Mouse (Mus musculus) thymus, adult 2 months (tissue): ENCODE data around the gene Fam161a. TPM values are rescaled to one million over a fixed set of nuclear protein-coding genes. Genes with fewer than 3 reads are reported as not detected.
"Not testable (repeated sequence)": the region's sequence is repeated elsewhere in the genome, so short reads cannot be mapped to it uniquely, and the experiment has no call there.

Experiments used
- DNase-seq: peaks from one replicate; pipeline ENCODE4 v3.0.0; 2021
- H3K27ac ChIP-seq: fragments of 200-500 bp; 2 replicates; pipeline ENCODE4 v1.5.1; 2012; ENCODE audit warnings: low read length, control low read depth; ENCODE audit not compliant: control insufficient read depth, insufficient read depth
- H3K27me3 ChIP-seq: fragments of 200-500 bp; 2 replicates; pipeline ENCODE4 v1.6.1; 2012; ENCODE audit warnings: mild to moderate bottlenecking, low read length, moderate library complexity, mixed read lengths; ENCODE audit not compliant: control insufficient read depth, insufficient read depth
- H3K36me3 ChIP-seq: fragments of 200-500 bp; 2 replicates; pipeline ENCODE4 v1.6.1; 2012; ENCODE audit warnings: mild to moderate bottlenecking, low read length, moderate library complexity; ENCODE audit not compliant: control insufficient read depth, insufficient read depth
- H3K4me1 ChIP-seq: fragments of 200-500 bp; replicated peaks from 2 replicates; pipeline ENCODE4 v1.6.1; 2012; ENCODE audit warnings: low read length; ENCODE audit not compliant: control insufficient read depth, insufficient read depth
- H3K4me3 ChIP-seq: fragments of 200-500 bp; 2 replicates; pipeline ENCODE4 v1.5.1; 2012; ENCODE audit warnings: mild to moderate bottlenecking, low read length, control low read depth, moderate library complexity; ENCODE audit not compliant: control insufficient read depth, insufficient read depth
- CTCF ChIP-seq: fragments of 200-500 bp; IDR thresholded peaks from 2 replicates; pipeline ENCODE4 v1.5.1; 2012; ENCODE audit warnings: mild to moderate bottlenecking, control low read depth, low read length, moderate library complexity, borderline replicate concordance; ENCODE audit not compliant: control insufficient read depth, poor library complexity, insufficient read depth; ENCODE audit errors: extremely low read depth
- POLR2A ChIP-seq: fragments of 200-500 bp; IDR thresholded peaks from 2 replicates; pipeline ENCODE4 v1.6.1; 2012; ENCODE audit warnings: mild to moderate bottlenecking, low read length, control low read depth, moderate library complexity; ENCODE audit not compliant: control insufficient read depth, poor library complexity, insufficient read depth; ENCODE audit errors: extremely low read depth
- WGBS: fragments of 180-500 bp; shearing (Covaris S2); methylation state at CpG from one replicate; pipeline ENCODE4 v1.1.7; 2018; 5-methylcytosine and 5-hydroxymethylcytosine counted together
- polyA plus RNA-seq: library from polyadenylated mRNA; depleted of rRNA; stranded (reverse); fragments of >200 nt; gene quantifications from 2 replicates; pipeline ENCODE4 v1.2.3, GENCODE M21; 2012; rRNA removed

The Fam161a gene
- polyA plus RNA-seq, 1 experiment, result 0.66 TPM

DNA sequence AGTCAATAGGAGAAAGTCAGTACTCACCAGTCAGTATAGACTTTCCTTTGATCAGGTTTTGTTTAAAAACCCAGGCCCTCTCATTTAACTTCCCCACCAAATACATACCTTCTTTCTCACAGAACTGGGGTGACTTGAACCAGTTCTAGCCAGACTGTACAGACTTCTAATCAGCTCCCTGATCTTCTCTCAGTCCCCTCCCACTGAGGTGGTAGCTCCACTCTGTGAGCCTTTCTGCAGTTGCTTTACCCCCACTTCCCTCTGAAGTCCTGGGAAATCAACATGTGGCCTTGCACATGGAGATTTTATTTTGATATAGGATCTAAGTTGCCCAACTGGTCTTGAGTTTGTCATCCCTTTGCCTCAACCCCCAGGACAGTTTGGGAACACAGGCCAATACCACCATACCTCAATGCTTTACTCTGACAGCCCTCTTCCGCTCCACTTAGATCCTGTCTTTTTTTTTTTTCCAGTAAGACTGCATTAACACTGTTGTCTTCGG is 57.9 kb downstream of the Fam161a start:
- Histone ChIP-seq H3K4me3 (no peak overlapping the region), H3K4me1 (peaks cover 5% of the 10 kb centered on the region), H3K36me3 (no peaks in the 10 kb centered on the region), H3K27me3 (no peaks in the 10 kb centered on the region), H3K27ac (no peak overlapping the region)
- TF ChIP-seq CTCF (no peak), POLR2A (no peak)
- WGBS, result 90% methylated on average over 2 of the region's 2 CpGs
- no peak for DNase-seq

DNA sequence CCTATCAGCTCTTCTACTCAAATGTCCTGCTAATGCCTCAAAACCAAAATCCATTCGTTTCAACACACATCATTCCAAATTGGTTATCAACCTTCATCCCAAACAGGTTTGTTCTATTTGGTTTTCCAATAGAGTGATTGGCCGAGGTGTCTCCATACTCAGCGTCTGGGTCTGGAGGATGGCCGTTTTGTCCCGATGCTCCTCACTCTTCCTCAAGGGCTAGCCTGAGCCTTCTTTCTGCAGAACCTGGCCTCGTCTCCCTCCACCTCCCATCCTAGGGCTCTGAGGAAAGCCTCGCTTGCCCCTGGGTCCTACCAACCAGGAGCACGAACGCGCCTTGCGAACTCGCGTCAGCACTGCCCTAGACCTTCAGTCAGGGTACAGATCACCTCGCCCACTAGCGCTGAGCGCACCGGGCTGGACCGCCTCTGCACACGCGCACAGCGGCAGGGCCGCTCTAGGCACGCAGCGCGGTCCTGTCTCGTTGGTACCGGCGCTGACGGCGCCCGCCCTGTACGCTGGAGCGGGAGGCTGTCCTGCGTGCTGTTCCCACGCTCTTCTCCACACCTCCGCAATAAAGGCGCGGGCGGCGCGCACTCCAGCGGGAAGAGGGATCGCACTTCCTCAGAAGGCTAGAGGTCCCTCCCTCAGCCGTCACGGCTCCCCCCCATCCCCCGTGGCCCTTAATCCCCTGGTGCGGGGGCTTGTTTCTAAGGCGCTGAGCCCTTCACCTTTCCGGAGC is 60.2 kb downstream of the Fam161a start:
- H3K36me3 ChIP-seq, result no peaks in the 10 kb centered on the region
- H3K27ac ChIP-seq, result no peak overlapping the region
- TF ChIP-seq POLR2A, result peak; percentile 23; the same call in 1 of the 2 replicates
- TF ChIP-seq CTCF, result peak; percentile 48; the same call in 1 of the 2 replicates
- no peaks in the 10 kb centered on the region for H3K27me3 ChIP-seq
- H3K4me3 ChIP-seq, result peak overlapping the region; percentile 65
- 2% methylated on average over 49 of the region's 49 CpGs for WGBS
- peak; percentile 70 for DNase-seq
- H3K4me1 ChIP-seq, result peaks cover 5% of the 10 kb centered on the region

DNA sequence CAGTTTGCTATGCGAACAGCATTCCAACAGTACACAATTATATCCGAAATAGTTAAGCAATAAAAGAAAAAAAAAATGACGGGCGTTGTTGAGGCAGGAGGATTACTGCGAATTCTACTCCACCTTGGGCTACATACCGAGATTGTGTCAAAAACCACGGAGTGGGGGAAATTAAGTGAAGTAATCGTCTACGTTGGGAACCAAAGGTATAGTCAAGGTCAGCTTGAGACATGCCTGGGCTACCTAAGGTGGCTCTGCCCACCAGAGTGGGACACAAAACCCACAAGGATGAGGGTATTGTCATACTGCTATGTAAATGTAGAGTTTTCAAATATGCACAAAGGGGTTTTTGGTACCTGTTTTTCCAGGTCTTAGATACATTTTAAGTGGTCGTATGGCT is 60.9 kb downstream of the Fam161a start:
- H3K27ac ChIP-seq, result no peak overlapping the region
- peak overlapping the region; percentile 65 for H3K4me3 ChIP-seq
- 10% methylated on average over 10 of the region's 10 CpGs for WGBS
- H3K27me3 ChIP-seq, result no peaks in the 10 kb centered on the region
- no peaks in the 10 kb centered on the region for H3K36me3 ChIP-seq
- peaks cover 5% of the 10 kb centered on the region for H3K4me1 ChIP-seq
- TF ChIP-seq POLR2A (no peak), CTCF (no peak)
- no peak for DNase-seq

- H3K36me3 ChIP-seq, result not testable (repeated sequence)
These were observed 61.7 kb downstream of the Fam161a start for GRCm38 (mm10) chr11:23068986-23069385.

DNA sequence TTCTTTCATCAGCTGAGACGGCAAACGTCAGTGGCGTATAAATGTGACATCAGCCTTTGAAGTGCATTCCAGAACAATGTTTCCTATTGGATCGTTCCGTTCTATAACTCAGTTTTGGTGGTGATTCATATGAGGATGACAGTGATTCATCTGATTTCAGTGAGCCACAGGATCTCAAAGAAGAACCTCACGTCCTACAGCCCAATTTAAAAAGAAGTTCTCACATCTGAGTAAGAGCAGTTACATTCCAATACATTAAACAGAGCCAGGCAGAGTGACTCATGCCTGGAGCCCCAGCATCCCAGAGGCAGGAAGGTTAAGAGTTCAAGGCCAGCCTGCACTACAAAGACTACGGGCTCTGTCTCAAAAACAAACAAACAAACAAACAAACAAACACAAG is 67.5 kb downstream of the Fam161a start:
- no peak overlapping the region for H3K27ac ChIP-seq
- no peak for DNase-seq
- no peaks in the 10 kb centered on the region for H3K27me3 ChIP-seq
- TF ChIP-seq CTCF, result no peak
- TF ChIP-seq POLR2A, result no peak
- no peak overlapping the region for H3K4me3 ChIP-seq
- 90% methylated on average over 7 of the region's 7 CpGs for WGBS
- no peaks in the 10 kb centered on the region for H3K36me3 ChIP-seq
- H3K4me1 ChIP-seq, result no peaks in the 10 kb centered on the region

More at GRCm38 (mm10) chr11:23068986-23069385, 61.7 kb downstream of the Fam161a start:
- H3K27me3 ChIP-seq, DNase-seq, H3K4me3 ChIP-seq, H3K27ac ChIP-seq, H3K4me1 ChIP-seq: not testable (repeated sequence)
- WGBS, result 95% methylated on average over 9 of the region's 9 CpGs

- H3K27me3 ChIP-seq, result no peaks in the 10 kb centered on the region
- no peaks in the 10 kb centered on the region for H3K36me3 ChIP-seq
- TF ChIP-seq POLR2A (no peak), CTCF (no peak)
- 100% methylated on average over 1 of the region's 1 CpGs for WGBS
- DNase-seq, result no peak
- no peak overlapping the region for H3K27ac ChIP-seq
- H3K4me3 ChIP-seq, result no peak overlapping the region
- no peaks in the 10 kb centered on the region for H3K4me1 ChIP-seq
These were observed 71.2 kb downstream of the Fam161a start for GRCm38 (mm10) chr11:23078541-23078940.

Other genes with a start within 250 kb of the Fam161a start
- 35.4 and 41.4 TPM in 2 replicates for gene B3gnt2, start 146.6 kb upstream of the Fam161a start, polyA plus RNA-seq
- 3.4 and 3.5 TPM in 2 replicates for gene Zrsr1, start 35.5 kb upstream of the Fam161a start, polyA plus RNA-seq
- gene Gm28048, start 25.4 kb upstream of the Fam161a start, polyA plus RNA-seq, result not detected in 2 replicates
- gene Commd1, start 25.1 kb upstream of the Fam161a start, polyA plus RNA-seq, result 12.2 and 13.0 TPM in 2 replicates
- gene Cct4, start 17.0 kb upstream of the Fam161a start, polyA plus RNA-seq, result 206 and 311 TPM in 2 replicates
- gene Xpo1, start 248.5 kb downstream of the Fam161a start, polyA plus RNA-seq, result 9.7 and 11.3 TPM in 2 replicates